Mouse (Mus musculus) erythroid progenitor cell, adult 5-6 weeks (primary cell): Measurements from ENCODE around the gene Fut4. TPM values are rescaled to one million over a fixed set of nuclear protein-coding genes. Genes with fewer than 3 reads are reported as not detected.
A peak's percentile ranks its signal among the peaks of the same experiment; 100 is the strongest.

Experiments used
- ATAC-seq: replicated peaks from 2 replicates; pipeline ENCODE4 v1.8.0; 2016; ENCODE audit warnings: moderate number of reproducible peaks, mild to moderate bottlenecking, moderate TSS enrichment, inconsistent platforms; ENCODE audit not compliant: poor library complexity, low FRiP score, severe bottlenecking
- total RNA-seq, 2 experiments: library from RNA; stranded (forward) in 1 of 2; stranded (reverse) in 1 of 2; fragments of 150-400 nt in 1 of 2; fragments of 186-747, 209-891 nt in 1 of 2; gene quantifications; 2 replicates each; pipeline versions ENCODE4 v1.2.3 to v1.2.4; 2015 to 2017; ENCODE audit warnings: low replicate concordance in 2 of 2

The Fut4 gene
- total RNA-seq (2015; ENCODE audit: low replicate concordance) (2.9 TPM in 1 of 2 replicates, not detected in the other), total RNA-seq (2017; ENCODE audit: low replicate concordance) (0.90 and 3.2 TPM in 2 replicates)

DNA sequence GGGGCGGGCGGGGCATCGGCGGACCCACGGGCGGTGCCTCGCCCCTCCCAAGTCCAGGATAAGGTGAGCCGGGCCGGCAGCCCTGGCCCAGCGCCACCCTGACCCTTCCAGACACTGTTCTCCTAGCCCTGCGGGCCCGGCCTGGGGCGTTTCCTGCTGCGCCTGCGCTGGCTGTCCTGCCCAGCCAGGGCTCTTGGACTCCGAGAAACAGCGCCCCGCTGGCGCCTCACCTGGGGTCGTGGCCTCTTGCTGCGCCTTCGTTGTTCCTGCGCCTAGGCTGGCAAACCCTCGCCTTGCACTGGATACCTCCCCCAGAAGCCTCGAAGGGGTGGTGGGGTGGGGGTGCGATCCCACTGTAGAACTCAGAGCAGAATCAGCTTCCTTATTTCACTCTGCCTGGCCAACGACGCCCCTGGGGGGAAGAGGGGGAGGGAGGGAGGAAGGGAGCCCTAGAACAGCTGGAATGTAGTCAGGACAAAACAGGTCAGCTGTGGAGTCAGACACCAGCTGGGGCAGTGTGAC, at the start of gene Fut4:
Gene Fut4 (minus strand): TSS at position 393 of the 522 bp plus-strand sequence.
- ATAC-seq, result no peak

DNA sequence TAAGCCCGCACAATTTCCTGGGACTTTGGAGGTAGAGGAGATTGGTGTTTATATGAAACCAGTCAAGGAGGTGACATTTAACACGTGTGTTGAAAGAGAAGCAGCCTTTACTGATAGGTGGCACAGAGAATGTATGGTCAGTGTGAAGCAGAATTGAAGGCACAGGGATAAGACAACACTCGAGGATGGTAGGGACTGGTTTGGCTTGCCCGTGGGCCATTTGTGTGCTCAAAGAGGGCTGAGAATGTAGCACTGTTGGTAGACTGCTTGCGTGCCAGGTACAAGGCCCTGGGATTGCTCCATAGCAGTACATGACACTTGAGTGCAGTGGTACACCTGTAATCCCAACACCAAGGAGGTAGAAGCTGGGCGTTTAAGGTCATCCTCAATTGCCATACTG, 35.2 kb upstream of the Fut4 start:
- no peak for ATAC-seq

DNA sequence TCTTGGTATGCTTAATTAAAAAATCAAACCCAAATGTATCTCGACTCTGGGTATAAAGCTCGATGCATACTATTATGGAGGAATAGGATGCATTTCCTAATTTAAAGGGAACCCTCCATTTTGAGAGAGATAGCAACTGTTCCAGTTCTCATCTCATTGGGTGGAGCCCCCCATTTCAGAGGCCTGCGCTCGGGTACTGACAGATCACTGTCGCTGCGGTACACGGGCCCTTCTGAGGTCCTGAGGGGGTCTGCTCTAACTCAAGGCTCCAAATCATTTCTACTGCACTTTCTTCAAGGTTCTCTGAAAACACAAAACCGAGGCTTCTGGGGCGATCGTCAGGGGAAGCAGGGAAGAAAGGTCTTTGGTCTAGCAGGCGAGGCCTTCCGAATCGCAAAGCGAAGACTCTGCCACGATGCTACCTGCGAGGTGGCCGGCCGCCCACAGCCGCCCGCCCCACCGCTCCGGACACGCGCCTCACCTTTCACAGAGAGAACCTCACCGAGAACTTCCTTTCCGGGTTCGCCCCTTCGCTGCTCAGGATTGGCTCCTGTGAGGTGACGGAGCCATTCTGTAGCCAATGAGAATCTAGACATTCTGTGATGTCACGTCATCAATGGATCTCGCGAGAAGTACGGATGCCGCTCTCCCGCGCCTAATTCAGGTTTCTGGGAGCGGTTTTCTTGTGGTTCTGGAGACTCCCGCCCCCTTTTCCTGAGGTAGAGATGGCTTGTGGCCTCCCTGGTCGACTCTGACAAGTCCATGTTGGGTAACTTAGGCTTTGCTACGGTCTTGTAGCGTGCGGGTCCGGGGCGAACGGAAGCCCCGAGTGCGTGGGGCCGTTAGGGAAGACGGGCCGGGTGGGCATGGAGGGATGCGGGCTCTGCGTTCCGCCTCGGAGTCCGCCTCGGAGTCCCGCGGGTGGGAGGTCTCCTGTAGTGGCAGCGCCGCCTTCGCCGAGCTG, 32.1 kb upstream of the Fut4 start, which contains the start of the genes Mre11a and Ankrd49:
Gene Mre11a (plus strand): TSS at position 616 of the 964 bp plus-strand sequence.
Gene Ankrd49 (minus strand): TSS at position 818 of the 964 bp plus-strand sequence.
- peak; percentile 98 for ATAC-seq

DNA sequence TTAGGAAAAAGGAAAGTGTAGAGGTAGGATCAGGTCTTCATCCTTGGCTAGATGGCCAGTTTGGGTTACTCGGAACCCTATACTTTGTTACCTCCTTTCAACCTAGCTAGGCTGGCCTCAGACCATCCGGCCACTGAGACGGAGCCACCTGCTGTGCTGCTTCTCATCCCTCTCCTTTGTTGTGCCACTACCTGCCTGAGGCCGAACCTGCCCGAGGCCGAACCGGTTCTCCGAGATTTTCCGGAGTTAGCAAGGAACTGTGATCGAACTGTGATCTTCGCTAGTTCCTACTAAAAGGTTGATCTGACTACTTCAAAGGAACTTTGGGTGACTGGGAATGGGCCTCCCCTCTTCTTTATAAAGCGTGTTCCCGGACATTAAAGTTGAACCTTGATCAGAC, 26.1 kb upstream of the Fut4 start:
- no peak for ATAC-seq

DNA sequence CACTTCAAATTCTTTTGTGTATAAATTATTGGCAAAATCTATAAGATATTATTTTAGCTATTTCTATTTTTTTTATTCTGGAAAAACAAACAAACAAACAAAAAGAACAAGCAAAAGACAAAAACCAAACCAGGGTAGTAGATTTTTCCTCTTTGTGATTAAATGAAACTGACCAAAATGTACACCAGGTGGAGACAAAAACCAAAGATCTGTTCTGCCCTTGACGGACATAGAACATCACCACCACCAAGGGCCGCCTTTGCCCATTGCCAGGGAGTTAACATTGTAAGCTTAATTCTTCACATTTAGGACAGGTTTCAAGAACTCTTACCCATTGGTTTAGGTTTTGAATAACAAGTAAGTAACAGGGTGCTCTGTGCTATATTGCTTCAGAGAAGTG, 21.6 kb upstream of the Fut4 start:
- no peak for ATAC-seq

DNA sequence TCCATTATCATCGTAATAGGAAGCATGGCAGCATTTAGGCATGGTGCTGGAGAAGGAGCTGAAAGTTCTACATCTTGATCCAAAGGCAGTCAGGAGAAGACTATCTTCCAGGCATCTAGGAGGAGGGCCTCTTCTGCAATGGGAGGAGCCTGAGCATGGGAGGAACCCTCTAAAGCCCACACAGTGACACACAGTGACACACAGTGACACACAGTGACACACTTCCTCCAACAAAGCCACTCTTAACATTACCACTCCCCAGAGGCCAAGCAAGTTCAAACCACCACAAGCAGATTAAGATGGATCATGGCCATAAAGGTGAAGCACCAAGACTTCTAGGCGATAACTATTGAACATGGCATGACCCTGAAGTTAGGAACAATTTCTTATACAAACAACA, 19.9 kb upstream of the Fut4 start:
- no peak for ATAC-seq

DNA sequence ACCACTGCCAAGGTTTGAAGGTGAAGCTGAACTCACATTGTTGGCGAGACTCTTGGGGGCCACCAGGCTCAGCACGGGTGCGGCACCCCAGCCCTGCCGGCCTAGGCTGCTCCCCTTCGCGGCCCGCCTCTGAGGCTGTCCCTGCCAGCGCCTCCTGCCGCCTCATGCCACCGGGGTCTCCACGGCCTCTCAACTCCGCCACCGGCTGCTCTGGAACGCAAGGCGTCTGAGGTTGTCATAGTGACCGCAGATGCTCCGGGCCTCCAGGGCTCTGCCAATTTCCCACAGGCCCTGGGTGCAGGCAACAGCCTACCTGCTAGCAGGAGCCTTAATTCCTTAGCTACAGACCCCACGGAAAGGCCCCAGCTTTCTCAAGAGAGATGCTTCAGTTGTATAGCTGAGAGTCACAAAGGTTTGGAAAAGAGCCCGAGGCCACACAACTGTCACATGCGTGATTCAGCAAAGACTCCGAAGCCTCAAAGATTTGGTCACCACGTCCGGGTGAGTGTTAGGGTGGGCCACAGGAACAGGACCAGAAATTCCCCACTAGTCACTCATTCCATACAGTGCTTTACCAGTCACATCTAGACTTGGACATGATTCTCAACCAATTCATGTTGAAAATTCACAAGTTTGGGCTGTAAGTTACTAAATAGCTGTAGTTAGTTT, 18.7 kb upstream of the Fut4 start, which contains the start of gene 1700012B09Rik:
Gene 1700012B09Rik (minus strand): TSS at position 228 of the 669 bp plus-strand sequence.
- no peak for ATAC-seq

DNA sequence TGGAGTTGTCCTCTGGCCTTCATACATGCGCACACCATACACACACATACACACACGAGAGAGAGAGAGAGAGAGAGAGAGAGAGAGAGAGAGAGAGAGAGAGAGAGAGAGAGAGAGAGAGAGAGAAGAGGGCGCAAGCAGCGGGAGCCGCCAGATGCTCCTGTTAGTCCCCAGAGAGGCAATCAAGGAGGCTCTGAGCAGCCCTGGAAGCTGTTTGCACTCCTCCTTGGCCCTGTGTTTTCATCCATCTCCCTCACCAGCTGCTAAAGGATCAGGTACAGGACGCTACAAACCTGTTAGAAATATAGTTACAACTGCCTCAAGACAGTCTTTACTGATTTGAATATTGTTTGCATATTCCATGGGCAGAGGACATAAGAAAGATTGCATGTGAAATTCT, 17.6 kb upstream of the Fut4 start:
- ATAC-seq, result no peak

DNA sequence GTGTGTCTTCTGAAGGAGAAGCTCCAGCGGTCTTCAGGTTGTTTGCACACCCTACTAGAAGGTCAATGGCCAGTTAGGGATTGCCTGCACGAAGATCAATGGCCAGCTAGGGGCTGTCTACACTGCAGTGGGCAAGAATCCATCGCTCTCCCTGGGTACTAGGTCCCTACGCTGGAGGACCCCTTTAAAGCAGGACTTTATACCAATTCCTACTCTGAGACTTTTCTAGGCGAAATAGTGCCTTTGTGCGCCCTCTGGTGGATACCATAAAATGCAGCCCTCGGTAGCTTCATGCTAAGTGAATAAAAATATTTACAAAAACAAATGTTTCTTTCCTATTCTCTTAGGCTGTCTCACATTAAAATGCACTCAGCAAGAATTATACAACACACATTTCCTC, 12.6 kb upstream of the Fut4 start:
- ATAC-seq, result no peak

DNA sequence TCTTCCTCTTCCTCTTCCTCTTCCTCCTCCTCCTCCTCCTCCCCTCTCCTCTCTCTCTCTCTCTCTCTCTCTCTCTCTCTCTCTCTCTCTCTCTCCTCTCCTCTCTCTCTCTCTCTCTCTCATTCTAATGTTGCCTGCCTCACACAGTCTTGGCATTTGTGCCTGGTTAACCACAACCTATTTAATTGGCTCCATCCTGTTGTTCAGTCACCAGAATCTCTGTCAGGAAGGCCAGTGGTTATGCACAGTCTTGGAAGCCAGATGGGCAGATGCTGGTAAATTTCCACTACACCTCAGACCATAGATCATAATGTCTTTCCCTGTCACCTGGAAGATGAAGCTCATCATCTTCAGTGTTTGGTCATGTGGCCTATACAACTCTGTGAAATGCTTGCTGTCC, 7.1 kb upstream of the Fut4 start:
- no peak for ATAC-seq

DNA sequence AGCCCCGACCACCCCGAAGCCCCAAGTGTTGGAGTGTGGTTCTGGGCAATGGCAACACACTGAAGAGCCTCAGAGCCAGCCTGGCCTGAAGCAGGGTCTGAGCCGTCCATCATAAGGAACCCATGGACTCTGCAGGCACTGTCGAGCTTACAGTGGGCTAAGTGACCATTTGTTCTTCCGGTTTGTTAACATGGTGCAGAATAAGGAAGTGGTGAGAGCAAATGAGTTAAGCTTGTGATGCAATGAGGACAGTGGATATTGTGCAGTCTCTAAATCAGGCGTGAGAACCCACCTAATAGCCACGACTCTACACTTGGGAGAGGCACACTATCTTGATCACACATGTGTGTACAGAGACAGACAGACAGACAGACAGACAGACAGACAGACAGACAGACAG, 6.4 kb upstream of the Fut4 start:
- no peak for ATAC-seq

DNA sequence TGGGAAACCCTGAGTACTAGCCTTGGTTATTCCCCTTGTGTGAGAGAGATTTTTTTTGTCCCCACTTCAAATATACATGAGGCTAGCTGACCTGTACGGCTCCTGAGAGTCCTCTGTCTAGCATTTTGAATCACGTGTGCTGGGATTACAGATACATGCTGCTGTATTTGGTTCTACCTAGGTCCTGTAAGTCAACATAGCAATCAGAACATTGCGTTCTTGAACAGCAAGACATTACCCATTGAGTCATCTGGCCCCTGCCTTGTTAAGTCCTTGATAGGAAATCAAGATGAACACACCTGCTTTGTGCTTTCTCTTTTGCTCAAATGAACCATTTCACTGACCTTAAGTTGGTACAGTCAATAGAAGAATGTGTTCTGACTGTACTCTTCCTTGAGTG, 2.3 kb upstream of the Fut4 start:
- ATAC-seq, result no peak

DNA sequence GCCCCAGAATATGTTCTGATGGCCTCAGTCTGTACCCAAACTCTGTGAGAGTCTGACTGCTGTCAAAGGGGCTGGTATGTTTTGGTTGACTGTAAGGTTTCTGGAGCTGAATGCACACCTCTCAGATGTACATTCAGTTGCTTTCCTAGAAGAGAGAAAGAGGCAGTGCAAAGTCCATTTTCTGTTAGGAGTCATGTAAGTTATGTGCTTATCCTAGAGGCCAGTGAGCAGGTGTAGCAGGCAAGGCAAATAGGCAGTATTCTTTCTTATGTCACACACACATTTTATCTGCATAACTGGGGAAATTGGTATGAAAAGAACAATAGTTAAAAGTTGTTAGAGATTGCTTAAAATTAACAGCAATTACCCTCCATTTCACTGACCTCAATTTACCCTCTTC, 1.8 kb upstream of the Fut4 start:
- ATAC-seq, result no peak

DNA sequence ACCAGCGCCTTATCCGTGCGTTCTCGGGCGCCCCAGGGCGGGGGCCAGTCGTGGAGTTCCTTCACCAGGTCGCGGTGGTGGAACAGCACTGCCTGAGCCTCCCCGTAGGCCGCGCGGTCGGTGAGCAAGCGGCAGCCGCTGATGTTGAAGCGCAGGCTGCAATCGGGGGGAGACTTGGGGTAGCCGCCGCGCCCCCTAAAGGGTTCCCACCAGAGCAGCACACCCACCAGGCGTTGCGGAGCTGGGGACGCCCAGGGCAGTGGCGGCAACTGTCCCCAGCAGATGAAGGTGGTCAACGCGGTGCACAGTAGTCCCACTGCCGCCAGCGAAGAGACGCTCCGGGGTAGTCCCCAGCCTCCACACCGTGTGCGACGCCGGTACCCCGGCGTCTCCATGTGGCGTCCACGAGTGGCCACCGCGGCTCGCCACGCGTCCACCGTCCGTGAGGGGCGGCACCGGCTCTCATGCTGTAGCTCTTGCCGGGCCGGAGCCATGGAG, 641 bp downstream of the Fut4 start:
- no peak for ATAC-seq

DNA sequence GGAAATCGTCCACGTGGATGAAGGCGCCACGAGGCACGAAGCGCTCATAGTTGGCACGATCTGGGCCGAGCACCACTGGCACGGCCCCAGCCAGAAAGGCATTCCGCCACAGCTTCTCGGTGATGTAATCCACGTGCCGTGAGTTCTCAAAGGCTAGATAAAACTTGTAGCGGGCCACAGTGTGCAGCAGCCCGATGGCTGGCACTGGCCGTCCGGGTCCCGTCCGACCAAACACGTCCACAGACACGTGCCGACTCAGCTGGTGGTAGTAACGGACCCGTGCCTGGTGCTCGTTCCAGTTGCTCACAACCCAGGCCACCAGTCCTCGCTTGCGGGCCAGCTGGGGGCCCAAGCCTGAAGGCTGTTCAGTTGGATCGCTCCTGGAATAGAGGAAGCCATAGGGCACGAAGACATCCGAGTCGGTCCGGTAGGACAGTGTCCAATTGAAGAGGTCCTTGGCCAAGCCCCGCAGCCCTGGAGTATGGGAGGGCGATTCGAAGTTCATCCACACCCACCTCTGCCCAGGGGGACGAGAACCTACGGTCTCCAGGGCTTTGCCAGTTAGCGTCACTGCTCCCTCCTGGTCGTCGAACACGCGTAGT, 1.2 kb downstream of the Fut4 start:
- ATAC-seq, result no peak

DNA sequence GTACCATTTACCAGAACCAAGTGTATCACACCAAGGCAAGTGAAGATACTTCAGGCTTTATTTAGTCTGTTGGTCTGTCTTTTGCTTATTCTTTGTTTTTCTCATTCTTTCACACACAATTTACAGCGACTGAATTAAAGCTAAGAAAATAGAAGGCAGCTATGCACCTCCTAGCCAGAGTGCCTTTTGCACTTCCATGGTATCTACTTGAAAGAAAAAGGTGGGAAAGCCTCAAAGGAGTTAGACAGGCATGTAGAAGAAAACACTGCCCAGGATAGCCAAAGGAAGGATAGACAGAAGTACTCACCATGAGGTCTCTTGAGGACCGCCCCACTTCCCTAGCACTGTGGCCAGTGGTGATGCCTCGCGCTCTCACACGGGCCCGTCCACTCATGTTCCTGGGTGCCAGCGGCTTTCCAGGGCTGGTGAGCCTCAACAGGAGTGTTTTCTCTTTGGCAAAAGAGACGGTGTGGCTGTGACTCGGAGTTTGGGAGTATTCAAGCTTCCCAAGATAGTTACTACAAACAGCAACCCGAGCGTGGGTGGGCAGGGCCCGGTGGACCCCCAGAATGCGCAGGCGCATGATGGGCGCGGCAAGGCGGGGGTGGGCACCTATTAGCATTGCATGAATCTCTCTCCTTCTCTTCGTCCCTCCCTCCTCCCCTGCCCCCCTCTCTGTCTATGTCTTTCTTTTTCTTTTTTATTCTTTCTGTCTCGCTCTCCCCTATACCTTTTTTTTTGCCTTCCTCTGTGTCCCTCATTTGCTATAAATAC, 11.9 kb downstream of the Fut4 start, which contains the start of gene Piwil4:
Gene Piwil4 (minus strand): TSS at position 583 of the 774 bp plus-strand sequence.
- no peak for ATAC-seq

DNA sequence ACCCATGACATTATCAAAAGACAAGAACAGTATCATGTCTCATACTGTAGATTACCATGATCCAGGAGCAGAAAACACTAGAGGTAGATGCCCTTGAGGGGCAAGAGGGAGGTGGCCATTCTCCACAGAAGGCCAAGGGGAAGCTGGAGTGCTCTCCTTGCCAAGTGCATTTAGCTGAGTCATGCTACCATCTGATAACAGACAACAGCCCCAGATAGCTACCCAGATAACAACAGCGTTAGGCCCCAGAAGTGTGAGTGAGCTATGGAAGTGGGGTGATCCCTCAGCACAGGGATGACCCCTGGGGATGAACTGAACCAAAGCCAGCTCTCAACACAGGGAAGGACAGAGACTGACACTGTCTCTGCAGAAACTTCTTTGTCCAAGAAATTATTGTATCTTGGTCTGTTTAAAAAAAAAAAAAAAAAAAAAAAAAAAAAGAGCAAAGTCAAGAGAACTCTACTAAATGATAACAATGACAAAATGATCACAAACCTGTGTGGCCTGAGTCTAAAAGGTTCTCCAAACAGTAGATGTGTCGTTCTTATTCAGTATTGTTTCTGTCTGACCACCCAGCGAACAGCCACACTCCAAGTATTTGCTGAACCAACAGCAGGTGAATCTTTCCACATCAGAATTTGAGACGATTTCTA, 12.6 kb downstream of the Fut4 start:
- ATAC-seq, result no peak

DNA sequence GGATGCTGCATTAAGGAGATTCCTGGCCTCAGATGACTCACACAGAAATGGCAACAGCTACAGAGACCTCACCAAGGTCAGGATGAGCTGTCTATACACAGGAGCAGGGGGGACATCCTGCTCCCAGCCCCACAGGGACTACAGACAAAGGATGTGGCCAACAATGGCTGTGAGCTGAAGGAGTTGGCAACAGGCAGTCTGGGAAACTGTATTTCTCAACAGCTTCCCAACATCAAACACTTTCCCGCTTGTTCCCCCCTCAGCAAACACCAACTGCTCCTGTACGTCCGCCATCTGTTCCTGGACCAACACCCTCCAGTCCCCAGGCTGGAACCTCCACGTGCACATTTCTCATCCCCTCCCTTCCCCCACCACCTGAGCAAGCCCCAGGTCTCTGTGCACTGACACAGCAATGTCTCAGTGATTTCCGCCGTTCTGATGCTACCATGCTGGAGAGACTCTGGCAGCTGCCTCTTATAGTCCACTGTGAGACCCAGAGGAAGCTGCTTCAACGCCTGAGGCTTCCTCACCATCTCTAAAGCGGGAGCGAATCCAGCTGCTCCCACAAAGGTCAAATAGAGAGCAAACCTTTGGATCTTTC, 21.2 kb downstream of the Fut4 start:
- no peak for ATAC-seq
